Mouse (Mus musculus) spleen, adult 12 weeks (tissue): Measurements from ENCODE around the gene Sult6b2.

Experiments
- DNase-seq: peaks from one replicate; pipeline ENCODE4 v3.0.0; 2022; ENCODE audit warnings: low spot score

Sult6b2 gene

GRCm38 (mm10) chr6:142804402-142804801 is at the start of gene Sult6b2:
Gene Sult6b2 (minus strand): TSS chr6:142804502.
- DNase-seq: no peak

DNA sequence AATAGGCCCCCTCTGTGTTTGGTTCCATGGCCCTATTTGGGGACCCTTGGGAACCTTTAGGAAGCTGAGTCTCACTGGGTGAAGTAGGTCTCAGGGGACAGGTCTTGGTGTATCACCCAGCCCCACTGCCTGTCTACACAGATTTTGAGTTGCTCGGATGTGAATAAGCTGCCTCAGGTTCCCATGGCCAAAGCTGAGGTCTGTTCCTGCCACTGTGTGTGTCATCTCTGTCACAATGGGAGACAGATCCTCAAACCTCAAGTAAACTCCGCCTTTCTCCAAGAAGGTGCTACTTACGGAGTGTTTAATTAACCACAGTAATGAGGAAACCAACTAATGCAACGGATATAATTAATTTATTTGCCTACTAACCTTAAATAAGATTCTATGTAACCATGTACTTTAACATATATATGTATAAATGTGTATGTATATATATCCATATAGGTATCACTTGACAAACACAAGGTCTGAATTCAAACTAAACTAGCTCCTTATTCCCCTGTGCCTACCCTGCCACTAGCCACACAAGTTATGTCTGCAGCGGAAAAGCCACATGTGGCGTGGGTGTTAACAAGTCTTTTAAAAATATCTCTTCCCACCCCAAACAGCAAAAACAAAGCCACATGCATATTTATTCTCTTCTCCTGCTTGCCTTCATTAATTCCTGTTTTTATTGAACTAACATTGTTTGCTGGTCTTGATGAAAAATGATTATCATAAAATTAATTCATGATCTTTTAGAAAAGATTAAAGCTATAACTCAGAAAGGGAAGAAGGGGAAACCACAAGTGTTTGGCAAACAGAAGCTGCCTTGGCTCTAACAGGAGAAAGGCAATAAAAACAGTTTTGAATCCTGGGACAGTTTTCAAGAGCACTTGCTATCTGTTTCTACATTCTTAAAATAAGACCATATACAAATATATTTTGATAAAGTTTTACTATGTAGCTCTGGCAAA is 48.4 kb upstream of the Sult6b2 start:
- no peak for DNase-seq

- no peak for DNase-seq
These were observed 46.1 kb upstream of the Sult6b2 start for GRCm38 (mm10) chr6:142850436-142850835.

GRCm38 (mm10) chr6:142849326-142849725 is 45.0 kb upstream of the Sult6b2 start:
- DNase-seq: no peak

- DNase-seq: no peak
These were observed 43.8 kb upstream of the Sult6b2 start for GRCm38 (mm10) chr6:142847914-142848674.

DNA sequence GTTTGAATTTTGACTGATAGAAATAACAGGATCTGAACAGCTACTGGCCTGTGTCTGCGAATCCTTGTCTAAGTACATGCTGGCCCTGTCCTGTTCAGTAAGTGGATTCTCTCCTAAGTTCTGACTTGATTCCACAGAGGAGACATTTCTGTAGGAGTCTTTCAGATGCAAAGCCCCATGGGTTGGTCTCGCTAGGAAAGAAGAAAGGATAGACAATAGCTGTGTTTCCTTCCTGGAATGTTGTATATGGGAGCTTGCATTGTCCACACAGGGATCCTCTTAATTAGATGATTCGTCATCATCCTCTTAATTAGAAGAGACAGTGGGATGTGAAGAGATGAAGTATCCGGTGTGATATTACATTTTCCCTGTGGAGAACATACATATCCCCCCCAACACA is 42.6 kb upstream of the Sult6b2 start:
- DNase-seq: no peak

- DNase-seq: no peak
These were observed 40.8 kb upstream of the Sult6b2 start for GRCm38 (mm10) chr6:142845066-142845465.

GRCm38 (mm10) chr6:142844061-142844460 is 39.8 kb upstream of the Sult6b2 start:
- DNase-seq: no peak

DNA sequence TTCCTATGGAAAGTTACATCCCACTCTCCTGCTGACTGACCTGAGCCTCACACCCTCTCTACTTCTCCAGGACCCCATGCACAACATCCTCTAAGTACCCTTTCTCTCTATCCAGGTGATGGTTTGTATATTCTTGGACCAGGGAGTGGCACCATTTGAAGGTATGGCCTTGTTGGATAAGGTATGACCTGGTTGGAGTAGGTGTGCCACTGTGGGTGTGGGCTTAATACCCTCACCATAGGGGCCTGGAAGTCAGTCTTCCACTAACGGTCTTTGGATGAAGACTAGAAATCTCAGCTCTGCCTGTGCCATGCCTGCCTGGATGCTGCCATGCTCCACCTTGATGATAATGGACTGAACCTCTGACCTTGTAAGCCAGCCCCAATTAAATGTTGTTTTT is 34.2 kb upstream of the Sult6b2 start:
- no peak for DNase-seq

GRCm38 (mm10) chr6:142837326-142837725 is 33.0 kb upstream of the Sult6b2 start:
- DNase-seq: no peak

DNA sequence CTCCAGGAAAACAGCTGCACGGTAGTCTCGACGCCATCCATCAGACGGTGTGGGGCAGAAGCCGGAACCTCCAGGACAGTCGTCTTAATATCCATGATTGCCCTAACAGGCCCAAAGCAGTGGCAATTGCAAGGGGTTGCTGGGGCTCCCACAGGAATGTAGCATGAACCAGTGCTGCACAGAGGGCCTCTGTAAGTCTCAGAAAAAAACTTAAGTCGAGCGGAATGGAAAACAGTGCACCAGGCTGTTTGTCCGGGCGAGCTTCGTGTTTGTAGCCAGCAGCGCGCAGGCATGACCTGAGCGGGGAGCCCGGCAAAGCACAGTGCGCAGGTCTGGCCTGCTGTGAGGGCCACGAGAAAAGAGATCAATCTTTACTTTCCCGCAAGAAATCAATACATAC is 31.4 kb upstream of the Sult6b2 start:
- DNase-seq: no peak

DNA sequence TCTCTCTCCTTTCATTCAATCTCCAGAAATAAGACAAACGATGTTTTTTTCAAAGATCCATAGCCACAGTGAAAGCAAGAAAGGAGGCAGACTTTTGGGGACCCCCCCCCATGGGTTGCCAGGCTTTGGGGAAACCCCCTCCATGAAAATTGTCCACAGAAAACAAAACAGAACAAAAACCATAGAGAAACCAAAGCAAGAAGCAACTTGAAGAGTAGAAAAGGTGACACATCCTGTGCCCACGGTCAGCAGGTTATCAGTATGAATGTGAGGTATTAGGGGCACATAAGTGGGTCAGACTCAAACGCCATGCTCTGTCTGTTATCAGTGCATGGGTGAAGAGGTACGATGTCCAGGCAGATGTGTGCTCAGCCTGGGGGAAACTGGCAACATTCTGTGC is 30.6 kb upstream of the Sult6b2 start:
- no peak for DNase-seq

GRCm38 (mm10) chr6:142831706-142832105 is 27.4 kb upstream of the Sult6b2 start:
- DNase-seq: no peak

DNA sequence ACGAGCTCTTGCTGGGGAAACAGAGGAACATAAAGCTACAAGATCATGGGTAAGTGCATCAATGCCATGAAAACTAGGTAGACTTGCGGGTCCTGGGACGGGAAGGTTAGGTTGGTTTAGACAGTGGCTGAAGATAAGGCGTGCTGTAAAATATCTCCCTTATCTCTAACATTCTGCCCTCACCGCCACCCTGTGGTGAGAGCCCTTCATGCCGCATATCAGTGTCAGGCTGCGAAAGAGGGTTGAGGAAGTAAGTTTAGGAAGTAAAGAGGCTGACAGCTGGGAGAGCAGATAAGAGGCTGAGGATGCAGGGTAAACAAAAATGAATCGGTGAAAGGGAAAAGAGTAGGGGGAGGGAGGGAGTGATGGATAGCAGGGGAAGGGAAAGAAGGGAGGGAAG is 26.9 kb upstream of the Sult6b2 start:
- peak; percentile 2 for DNase-seq

DNA sequence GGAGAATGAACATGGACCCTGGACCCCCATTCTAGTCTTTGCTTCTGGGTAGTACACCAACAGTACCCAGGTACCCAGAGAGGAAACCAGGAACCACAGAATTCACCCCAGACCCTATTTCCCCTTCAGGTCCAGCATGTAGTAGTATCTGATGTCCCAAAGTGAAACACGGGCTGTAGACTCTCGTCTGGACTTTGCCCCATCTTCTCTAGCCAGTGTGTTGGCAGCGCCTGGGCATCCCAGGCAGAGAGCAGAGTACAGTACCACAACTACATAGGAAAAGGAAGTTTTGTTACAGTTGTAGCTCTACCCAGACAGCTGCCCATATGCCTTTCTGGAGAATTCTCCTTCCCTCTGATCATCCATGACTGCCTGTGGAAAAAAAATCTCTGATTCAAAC is 25.9 kb upstream of the Sult6b2 start:
- no peak for DNase-seq

DNA sequence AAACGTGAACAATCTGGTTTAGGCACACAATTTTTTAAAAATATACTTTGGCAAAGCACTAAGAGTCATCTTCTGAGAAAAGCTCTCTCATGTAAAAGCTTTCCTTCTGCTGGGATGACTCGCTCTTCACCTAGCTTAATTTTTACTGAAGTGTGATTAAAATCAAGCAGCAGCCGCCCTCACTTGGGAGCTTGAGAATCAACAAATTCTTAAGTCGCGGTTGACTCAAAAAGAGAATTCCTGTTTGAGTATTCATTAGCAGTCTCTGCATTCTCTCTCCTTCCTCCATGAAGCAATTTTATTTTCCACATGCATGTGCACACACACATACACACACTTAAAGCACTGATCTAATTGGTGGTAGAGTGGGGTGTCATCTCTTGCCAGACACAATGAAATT is 21.1 kb upstream of the Sult6b2 start:
- DNase-seq: no peak

DNA sequence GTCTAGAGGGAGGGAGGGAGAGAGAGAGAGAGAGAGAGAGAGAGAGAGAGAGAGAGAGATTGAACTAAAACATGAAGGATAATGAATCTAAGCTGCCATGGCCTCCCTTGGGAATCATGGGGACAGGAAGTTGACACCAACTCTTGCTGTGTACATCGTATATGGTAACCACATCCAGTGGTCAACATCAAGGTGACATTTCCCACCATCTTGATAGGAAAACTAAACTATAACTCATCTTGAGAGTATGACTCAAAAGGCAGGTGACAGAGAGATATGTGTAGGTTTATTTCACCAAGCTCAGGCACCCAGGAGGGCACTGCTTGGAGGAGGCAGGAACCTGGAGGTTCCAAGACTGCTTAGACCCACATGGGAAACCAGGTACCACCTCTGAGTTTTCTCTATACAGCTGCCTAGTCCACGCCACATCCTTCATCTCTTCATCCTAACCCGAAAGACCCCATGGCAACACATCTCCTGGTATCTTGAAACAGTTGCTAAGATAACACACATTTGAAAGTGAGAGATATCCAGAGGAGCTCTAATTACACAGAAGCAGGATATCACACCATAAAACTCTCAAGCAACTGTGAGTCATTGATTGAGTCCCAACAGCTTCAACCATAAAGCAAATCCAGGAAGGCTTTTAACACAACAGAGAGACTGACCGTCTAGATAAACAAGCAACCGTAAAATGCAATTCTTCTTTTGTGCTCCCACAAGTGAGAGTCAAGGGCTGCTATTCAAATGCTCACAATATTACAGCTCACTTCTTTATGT is 18.9 kb upstream of the Sult6b2 start:
- no peak for DNase-seq

DNA sequence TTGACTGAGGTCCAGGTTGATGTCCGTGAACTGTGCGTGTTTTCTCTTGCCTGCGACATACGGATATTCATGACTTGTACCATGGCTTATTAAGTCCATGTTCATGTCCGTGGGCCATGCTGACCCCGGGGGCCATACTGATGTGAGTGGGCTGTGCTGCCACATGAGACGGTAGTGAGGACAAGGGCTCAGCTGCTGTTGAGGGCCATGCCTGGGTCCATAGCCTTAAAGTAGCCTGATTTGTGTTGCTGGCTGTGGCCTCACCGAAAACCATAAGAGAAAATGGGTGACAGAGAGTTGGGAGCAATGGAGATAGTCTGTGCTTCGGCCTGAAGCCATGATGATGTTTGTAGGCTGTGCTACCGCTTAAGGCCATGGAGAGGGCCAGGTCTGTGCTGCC is 14.0 kb upstream of the Sult6b2 start:
- DNase-seq: no peak

DNA sequence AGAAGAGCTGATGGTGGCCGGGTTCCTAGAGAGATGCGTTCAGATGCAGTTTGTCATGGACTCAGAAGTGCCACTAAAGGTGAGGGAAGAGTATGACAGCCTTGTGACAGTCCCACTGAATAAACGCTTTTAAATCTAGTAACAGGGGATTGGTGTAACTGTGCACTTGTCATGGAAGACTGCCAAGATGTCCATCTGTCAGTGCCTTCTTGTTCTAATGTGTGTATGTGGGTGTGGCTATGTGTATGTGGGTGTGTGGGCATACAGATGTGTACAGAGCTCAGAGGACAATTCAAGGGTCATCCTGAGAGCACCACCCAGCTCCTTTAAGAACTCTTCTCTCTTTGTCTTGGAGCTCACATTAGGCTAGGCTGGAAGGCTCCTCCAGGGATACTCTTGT is 11.2 kb upstream of the Sult6b2 start:
- no peak for DNase-seq

DNA sequence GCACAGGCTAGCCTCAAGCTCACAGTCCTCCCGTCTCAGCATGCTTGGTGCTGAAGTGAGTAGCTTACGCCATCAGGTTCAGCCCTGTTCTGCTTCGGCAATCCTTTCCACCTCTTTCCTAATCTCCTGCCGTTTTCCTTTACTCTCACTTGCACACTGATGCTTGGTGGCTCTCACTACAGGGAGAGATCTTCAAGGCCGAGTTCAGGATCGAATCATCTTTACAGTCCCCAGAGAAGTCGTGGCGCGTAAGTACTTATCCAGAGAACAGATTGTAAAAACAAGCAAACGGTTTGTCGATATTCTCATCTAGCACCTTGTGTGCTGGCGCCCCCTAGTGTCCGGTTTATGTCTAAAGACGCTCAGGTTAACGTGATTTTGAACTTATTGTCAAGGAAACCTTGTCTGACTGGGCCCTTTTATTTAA is 10.2 kb upstream of the Sult6b2 start:
- DNase-seq: peak; percentile 53

DNA sequence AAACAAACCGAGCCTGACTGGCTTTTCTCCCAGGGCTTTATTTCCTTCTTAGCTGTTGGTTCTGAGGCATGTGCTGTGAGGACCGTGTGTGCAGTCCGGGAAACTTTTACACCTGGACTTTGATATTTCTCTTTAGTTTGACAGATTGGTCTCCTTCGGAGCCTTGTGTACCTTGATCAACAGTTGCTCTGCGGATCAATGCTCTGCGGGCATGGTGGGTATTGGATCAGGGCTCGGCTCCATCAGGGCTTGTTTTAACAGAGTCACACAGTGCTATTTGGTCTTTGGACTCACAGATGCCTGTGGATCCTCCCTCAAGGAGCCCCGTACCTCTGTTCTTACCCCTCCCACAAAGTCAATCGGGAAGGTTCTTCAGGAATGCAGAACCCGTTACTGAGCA is 9.7 kb upstream of the Sult6b2 start:
- DNase-seq: no peak

DNA sequence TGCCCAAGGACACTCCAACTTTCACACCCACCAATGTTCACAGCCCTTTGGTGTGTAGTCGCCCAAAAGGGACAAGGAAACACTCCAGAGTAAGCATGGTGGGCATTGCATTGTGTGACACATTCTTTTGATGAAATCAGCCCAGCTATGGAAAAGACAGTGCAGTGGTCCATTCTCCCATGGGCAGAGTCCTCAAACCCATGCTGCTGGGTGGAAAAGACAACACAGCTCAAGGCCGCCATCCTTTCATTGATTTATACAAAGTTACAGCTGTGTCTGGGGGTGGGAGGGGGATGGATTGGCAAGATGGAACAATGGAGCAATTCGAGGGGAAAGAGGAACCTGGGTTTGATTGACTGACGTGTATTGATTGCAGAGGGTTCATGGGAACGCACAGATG is 8.7 kb upstream of the Sult6b2 start:
- no peak for DNase-seq
